Mouse (Mus musculus): ENCODE measurements around the gene Krt12. TPM values are rescaled to one million over a fixed set of nuclear protein-coding genes. Genes with fewer than 3 reads are reported as not detected.

Gene Krt12
- polyA plus RNA-seq, 1 experiment from 2014 or later: not detected

GRCm38 (mm10) chr11:99366791-99367190 is 55.3 kb downstream of the Krt12 start:
- 45% methylated on average over 10 of the region's 10 CpGs for WGBS

More at GRCm38 (mm10) chr11:99366791-99367190, 55.3 kb downstream of the Krt12 start:
- Histone ChIP-seq H3K4me2 (no peak overlapping the region), H3K9me3 (replicated peaks) (no peaks in the 10 kb centered on the region), H3K27me3 (0 out of 2 replicates have a peak, but pooled peaks cover 5% of the 10 kb centered on the region), H3K36me3 (ENCODE audit: poor library complexity, severe bottlenecking) (no peaks in the 10 kb centered on the region), H3K27ac (no peak overlapping the region), H3K9ac (no peak overlapping the region), H3K4me3 (no peak overlapping the region), H3K4me1 (no peaks in the 10 kb centered on the region)
- ATAC-seq: no peak

Other genes starting within 250 kb of the Krt12 start
- gene Smarce1, start 191.2 kb downstream of the Krt12 start, polyA plus RNA-seq (2015; fragmentation: Nextera tagmentation; extraction: Ambion mirVana): 375 and 388 TPM in 2 replicates
- 0.97 and 1.4 TPM in 2 replicates for gene Krt222, start 178.2 kb downstream of the Krt12 start, polyA plus RNA-seq (2015; fragmentation: Nextera tagmentation; extraction: Ambion mirVana)
- gene Krt24, start 137.0 kb downstream of the Krt12 start, polyA plus RNA-seq (2015; fragmentation: Nextera tagmentation; extraction: Ambion mirVana): not detected in 2 replicates
- gene Krt25, start 99.3 kb downstream of the Krt12 start, polyA plus RNA-seq (2015; fragmentation: Nextera tagmentation; extraction: Ambion mirVana): not detected in 2 replicates
- gene Krt26, start 84.3 kb downstream of the Krt12 start, polyA plus RNA-seq (2015; fragmentation: Nextera tagmentation; extraction: Ambion mirVana): 0.09 TPM in 1 of 2 replicates, not detected in the other
- gene Krt27, start 71.2 kb downstream of the Krt12 start, polyA plus RNA-seq (2015; fragmentation: Nextera tagmentation; extraction: Ambion mirVana): not detected in 2 replicates
- gene Krt28, start 47.4 kb downstream of the Krt12 start, polyA plus RNA-seq (2015; fragmentation: Nextera tagmentation; extraction: Ambion mirVana): 0.17 and 0.21 TPM in 2 replicates
- gene Krt10, start 32.9 kb downstream of the Krt12 start, polyA plus RNA-seq (2015; fragmentation: Nextera tagmentation; extraction: Ambion mirVana): 31.4 and 39.8 TPM in 2 replicates
- gene Krt20, start 15.9 kb upstream of the Krt12 start, polyA plus RNA-seq (2015; fragmentation: Nextera tagmentation; extraction: Ambion mirVana): 0.11 TPM in 1 of 2 replicates, not detected in the other
- gene Krt23, start 70.9 kb upstream of the Krt12 start, polyA plus RNA-seq (2015; fragmentation: Nextera tagmentation; extraction: Ambion mirVana): not detected in 2 replicates
- gene Krt39, start 99.1 kb upstream of the Krt12 start, polyA plus RNA-seq (2015; fragmentation: Nextera tagmentation; extraction: Ambion mirVana): not detected in 2 replicates
- not detected in 2 replicates for gene Krt40, start 120.9 kb upstream of the Krt12 start, polyA plus RNA-seq (2015; fragmentation: Nextera tagmentation; extraction: Ambion mirVana)
- gene Krtap3-3, start 128.6 kb upstream of the Krt12 start, polyA plus RNA-seq (2015; fragmentation: Nextera tagmentation; extraction: Ambion mirVana): not detected in 2 replicates
- gene Krtap3-2, start 134.6 kb upstream of the Krt12 start, polyA plus RNA-seq (2015; fragmentation: Nextera tagmentation; extraction: Ambion mirVana): not detected in 2 replicates
- gene Gm11939, start 137.2 kb upstream of the Krt12 start, polyA plus RNA-seq (2015; fragmentation: Nextera tagmentation; extraction: Ambion mirVana): not detected in 2 replicates
- not detected in 2 replicates for gene Krtap3-1, start 144.4 kb upstream of the Krt12 start, polyA plus RNA-seq (2015; fragmentation: Nextera tagmentation; extraction: Ambion mirVana)
- gene Krtap1-5, start 158.8 kb upstream of the Krt12 start, polyA plus RNA-seq (2015; fragmentation: Nextera tagmentation; extraction: Ambion mirVana): not detected in 2 replicates
- not detected in 2 replicates for gene Krtap1-4, start 161.4 kb upstream of the Krt12 start, polyA plus RNA-seq (2015; fragmentation: Nextera tagmentation; extraction: Ambion mirVana)
- not detected in 2 replicates for gene Krtap1-3, start 169.1 kb upstream of the Krt12 start, polyA plus RNA-seq (2015; fragmentation: Nextera tagmentation; extraction: Ambion mirVana)
- gene Krtap9-3, start 175.8 kb upstream of the Krt12 start, polyA plus RNA-seq (2015; fragmentation: Nextera tagmentation; extraction: Ambion mirVana): not detected in 2 replicates
- not detected in 2 replicates for gene Gm11938, start 181.0 kb upstream of the Krt12 start, polyA plus RNA-seq (2015; fragmentation: Nextera tagmentation; extraction: Ambion mirVana)
- not detected in 2 replicates for gene Gm11937, start 187.9 kb upstream of the Krt12 start, polyA plus RNA-seq (2015; fragmentation: Nextera tagmentation; extraction: Ambion mirVana)
- not detected in 2 replicates for gene Krtap2-4, start 192.6 kb upstream of the Krt12 start, polyA plus RNA-seq (2015; fragmentation: Nextera tagmentation; extraction: Ambion mirVana)
- not detected in 2 replicates for gene Gm11562, start 198.2 kb upstream of the Krt12 start, polyA plus RNA-seq (2015; fragmentation: Nextera tagmentation; extraction: Ambion mirVana)
- not detected in 2 replicates for gene Krtap4-1, start 206.0 kb upstream of the Krt12 start, polyA plus RNA-seq (2015; fragmentation: Nextera tagmentation; extraction: Ambion mirVana)
- gene Krtap4-2, start 212.8 kb upstream of the Krt12 start, polyA plus RNA-seq (2015; fragmentation: Nextera tagmentation; extraction: Ambion mirVana): not detected in 2 replicates
- not detected in 2 replicates for gene Krtap4-7, start 221.8 kb upstream of the Krt12 start, polyA plus RNA-seq (2015; fragmentation: Nextera tagmentation; extraction: Ambion mirVana)
- not detected in 2 replicates for gene Gm11555, start 228.0 kb upstream of the Krt12 start, polyA plus RNA-seq (2015; fragmentation: Nextera tagmentation; extraction: Ambion mirVana)
- gene Gm11563, start 236.7 kb upstream of the Krt12 start, polyA plus RNA-seq (2015; fragmentation: Nextera tagmentation; extraction: Ambion mirVana): not detected in 2 replicates
- gene Krtap4-6, start 243.7 kb upstream of the Krt12 start, polyA plus RNA-seq (2015; fragmentation: Nextera tagmentation; extraction: Ambion mirVana): not detected in 2 replicates

Measured in forebrain, embryonic 13.5 days (tissue).